Mouse (Mus musculus) ES-Bruce4 (cell line): ENCODE measurements around the gene Zfp59. TPM values are rescaled to one million over a fixed set of nuclear protein-coding genes. Genes with fewer than 3 reads are reported as not detected.
"Not testable (repeated sequence)": the region's sequence is repeated elsewhere in the genome, so short reads cannot be mapped to it uniquely, and the experiment has no call there.

ENCODE experiments used
- H3K27ac ChIP-seq: 2 replicates; pipeline ENCODE4 v1.5.1; 2012; ENCODE audit warnings: low read length, inconsistent platforms; ENCODE audit not compliant: insufficient read depth
- H3K27me3 ChIP-seq: 2 replicates; pipeline ENCODE4 v1.6.1; 2012; ENCODE audit warnings: mild to moderate bottlenecking, low read length, inconsistent platforms; ENCODE audit not compliant: control insufficient read depth, poor library complexity, insufficient read depth, severe bottlenecking
- H3K36me3 ChIP-seq: 2 replicates; pipeline ENCODE4 v1.6.1; 2012; ENCODE audit warnings: inconsistent platforms, mild to moderate bottlenecking, low read length, moderate library complexity; ENCODE audit not compliant: control insufficient read depth, poor library complexity, insufficient read depth, severe bottlenecking
- H3K4me1 ChIP-seq: one replicate; pipeline ENCODE4 v1.8.1; 2011; ENCODE audit warnings: low read length; ENCODE audit not compliant: control insufficient read depth, insufficient read depth
- H3K4me3 ChIP-seq: 2 replicates; pipeline ENCODE4 v1.5.1; 2011; ENCODE audit warnings: low read depth, mild to moderate bottlenecking, low read length
- H3K9ac ChIP-seq: 2 replicates; pipeline ENCODE4 v1.6.1; 2012; ENCODE audit warnings: low read depth, mild to moderate bottlenecking, inconsistent platforms; ENCODE audit not compliant: poor library complexity, severe bottlenecking
- H3K9me3 ChIP-seq: replicated peaks from 2 replicates; pipeline ENCODE4 v1.6.1; 2012; ENCODE audit warnings: mild to moderate bottlenecking, low read length, inconsistent platforms; ENCODE audit not compliant: control insufficient read depth, poor library complexity, insufficient read depth, severe bottlenecking
- CTCF ChIP-seq: IDR thresholded peaks from one replicate; pipeline ENCODE4 v1.8.1; 2011; ENCODE audit warnings: low read depth, low read length
- EP300 ChIP-seq: IDR thresholded peaks from 2 replicates; pipeline ENCODE4 v1.6.1; 2011; ENCODE audit warnings: low read depth, low read length; ENCODE audit not compliant: insufficient read depth
- POLR2A ChIP-seq: IDR thresholded peaks from one replicate; pipeline ENCODE4 v1.8.1; 2011; ENCODE audit warnings: low read length; ENCODE audit not compliant: insufficient read depth
- polyA plus RNA-seq: library from polyadenylated mRNA; stranded (reverse); fragments of >200 nt; gene quantifications from 2 replicates; pipeline ENCODE4 v1.2.4, GENCODE M21; 2011; ENCODE audit warnings: low read depth; ENCODE audit not compliant: missing spikeins, insufficient read depth, insufficient read length

Gene Zfp59
- polyA plus RNA-seq, 1 experiment, result 7.7 TPM

DNA sequence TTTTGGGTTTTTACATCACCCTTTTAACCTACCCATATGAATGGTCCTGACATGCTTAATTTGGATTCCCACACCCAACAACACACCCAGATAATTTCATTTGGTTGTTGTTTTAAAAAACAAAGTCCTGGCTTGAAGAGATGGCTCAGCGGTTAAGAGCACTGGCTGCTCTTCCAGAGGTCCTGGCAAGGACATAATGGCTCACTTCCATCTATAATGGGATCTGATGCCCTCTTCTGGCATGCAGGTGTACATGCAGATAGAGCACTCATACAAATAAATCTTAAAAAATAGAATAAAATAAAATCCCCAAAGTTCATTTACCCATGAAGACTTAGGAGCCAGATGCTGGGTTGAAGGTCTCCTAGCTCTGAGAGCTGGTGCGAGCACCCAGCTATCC is 37.3 kb upstream of the Zfp59 start:
- TF ChIP-seq CTCF (no peak), EP300 (no peak), POLR2A (no peak)
- Histone ChIP-seq H3K36me3 (no peaks in the 10 kb centered on the region), H3K27me3 (no peaks in the 10 kb centered on the region), H3K4me1 (no peaks in the 10 kb centered on the region), H3K4me3 (no peak overlapping the region), H3K9me3 (peaks cover 15% of the 10 kb centered on the region), H3K9ac (no peak overlapping the region), H3K27ac (no peak overlapping the region)

DNA sequence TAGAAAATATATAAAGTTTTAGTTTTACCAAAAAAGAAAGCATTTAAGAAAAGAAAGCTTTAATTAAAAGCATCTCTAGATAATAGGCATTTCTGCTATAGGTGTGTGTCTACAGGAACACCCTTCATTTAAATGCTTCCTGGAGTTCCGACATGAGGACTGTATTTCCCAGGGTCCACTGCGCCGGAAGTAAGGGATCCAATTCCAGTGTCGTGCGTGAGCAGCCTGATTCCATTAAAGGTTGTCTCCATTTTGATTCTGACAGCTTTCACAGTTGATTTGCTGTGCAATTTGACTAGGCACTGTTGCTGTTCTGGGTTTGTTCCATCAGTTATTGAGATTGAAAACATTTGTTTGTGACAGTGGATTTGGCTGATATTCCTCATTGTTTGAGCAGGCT is 35.4 kb upstream of the Zfp59 start:
- Histone ChIP-seq H3K9me3 (no peaks in the 10 kb centered on the region), H3K27ac (no peak overlapping the region), H3K36me3 (no peaks in the 10 kb centered on the region), H3K4me1 (no peaks in the 10 kb centered on the region), H3K9ac (no peak overlapping the region), H3K27me3 (no peaks in the 10 kb centered on the region), H3K4me3 (no peak overlapping the region)
- TF ChIP-seq CTCF (no peak), EP300 (no peak), POLR2A (no peak)

DNA sequence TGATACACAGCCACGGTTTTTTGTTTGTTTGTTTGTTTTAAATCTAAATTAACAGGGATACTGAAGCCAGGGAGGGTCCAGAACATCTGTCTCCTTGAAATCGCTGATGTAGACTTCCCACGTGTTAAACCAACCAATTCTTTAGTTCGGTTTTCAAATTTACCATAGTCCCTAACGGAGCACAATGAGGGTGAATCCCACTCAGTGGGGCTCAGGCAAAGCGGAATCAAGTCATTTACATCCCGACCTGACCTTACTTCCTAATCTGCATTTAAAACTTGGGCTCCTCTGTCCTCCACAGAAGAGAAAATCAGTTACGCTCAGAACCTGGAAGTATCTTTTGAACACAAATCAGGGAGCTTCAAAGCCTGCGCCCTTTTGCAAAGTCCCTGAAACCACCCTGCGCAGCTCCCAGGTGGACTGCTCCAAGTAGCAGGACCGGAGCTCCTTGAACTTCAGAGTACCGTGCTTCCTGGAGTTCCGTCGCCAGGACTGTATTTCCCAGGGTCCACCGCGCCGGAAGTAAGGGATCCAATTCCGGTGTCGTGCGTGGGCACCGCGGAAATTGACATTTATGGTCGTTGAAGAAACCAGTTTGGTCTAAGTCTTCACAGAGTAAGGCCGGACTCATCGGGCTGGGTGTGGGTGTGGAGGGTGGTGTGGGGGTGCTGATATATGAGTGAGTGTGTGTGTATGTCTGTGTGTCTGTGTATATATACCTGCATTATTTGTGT is 33.9 kb upstream of the Zfp59 start:
- H3K9ac ChIP-seq, result peak overlapping the region; percentile 79
- H3K27ac ChIP-seq, result peak overlapping the region; percentile 89
- H3K4me1 ChIP-seq, result no peaks in the 10 kb centered on the region
- TF ChIP-seq POLR2A (no peak), EP300 (no peak), CTCF (no peak)
- peaks cover 4% of the 10 kb centered on the region for H3K36me3 ChIP-seq
- H3K27me3 ChIP-seq, result no peaks in the 10 kb centered on the region
- peak overlapping the region; percentile 98 for H3K4me3 ChIP-seq
- no peaks in the 10 kb centered on the region for H3K9me3 ChIP-seq

DNA sequence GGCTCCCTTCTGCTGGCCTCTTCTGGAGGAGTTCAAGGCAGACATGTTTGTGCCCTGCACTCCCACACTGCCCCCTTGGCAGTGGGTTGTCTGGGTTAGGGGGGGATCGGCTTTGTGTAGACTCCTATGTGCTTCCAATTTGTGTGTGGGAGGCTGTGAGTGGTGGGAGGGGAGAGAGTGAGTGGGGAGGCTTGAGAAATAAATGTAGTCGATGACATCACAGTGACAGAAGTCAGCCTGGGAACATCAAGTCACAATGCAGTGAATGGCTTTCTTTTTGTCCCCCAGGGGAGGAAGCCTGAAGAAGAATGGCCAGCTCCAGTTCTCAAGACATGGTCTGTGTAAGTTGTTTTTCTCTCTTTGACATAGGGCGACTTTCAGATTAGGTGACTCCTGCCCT is 31.5 kb upstream of the Zfp59 start, which contains the start of gene Zfp626:
Gene Zfp626, plus strand, starts transcription at position 301 of the 400 bp plus-strand sequence.
- not testable (repeated sequence) for H3K27me3 ChIP-seq, H3K4me3 ChIP-seq, H3K9ac ChIP-seq, H3K4me1 ChIP-seq, H3K27ac ChIP-seq, H3K9me3 ChIP-seq, H3K36me3 ChIP-seq

DNA sequence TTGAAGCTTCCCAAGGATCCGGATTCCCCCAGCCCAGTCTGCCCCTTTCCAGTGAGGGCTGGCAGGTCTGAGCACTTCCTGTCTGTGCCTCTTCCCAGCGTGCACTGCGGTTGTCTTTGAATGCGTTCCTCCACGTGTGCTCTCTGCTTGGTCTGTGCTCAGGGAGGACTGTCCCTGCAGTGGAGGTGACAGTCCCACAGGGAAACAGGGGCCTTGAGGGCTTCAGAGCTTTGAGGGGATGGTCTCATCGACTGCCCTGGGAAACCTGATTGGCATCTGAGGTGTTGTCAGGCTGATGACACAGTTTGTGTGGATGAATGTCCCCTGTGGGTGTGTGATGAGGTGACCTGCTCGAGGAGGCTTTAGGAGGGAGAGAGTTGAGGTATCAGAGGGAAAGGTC is 31.1 kb upstream of the Zfp59 start:
- not testable (repeated sequence) for H3K36me3 ChIP-seq, H3K9me3 ChIP-seq, H3K27me3 ChIP-seq, H3K4me3 ChIP-seq, H3K27ac ChIP-seq, H3K9ac ChIP-seq, H3K4me1 ChIP-seq

DNA sequence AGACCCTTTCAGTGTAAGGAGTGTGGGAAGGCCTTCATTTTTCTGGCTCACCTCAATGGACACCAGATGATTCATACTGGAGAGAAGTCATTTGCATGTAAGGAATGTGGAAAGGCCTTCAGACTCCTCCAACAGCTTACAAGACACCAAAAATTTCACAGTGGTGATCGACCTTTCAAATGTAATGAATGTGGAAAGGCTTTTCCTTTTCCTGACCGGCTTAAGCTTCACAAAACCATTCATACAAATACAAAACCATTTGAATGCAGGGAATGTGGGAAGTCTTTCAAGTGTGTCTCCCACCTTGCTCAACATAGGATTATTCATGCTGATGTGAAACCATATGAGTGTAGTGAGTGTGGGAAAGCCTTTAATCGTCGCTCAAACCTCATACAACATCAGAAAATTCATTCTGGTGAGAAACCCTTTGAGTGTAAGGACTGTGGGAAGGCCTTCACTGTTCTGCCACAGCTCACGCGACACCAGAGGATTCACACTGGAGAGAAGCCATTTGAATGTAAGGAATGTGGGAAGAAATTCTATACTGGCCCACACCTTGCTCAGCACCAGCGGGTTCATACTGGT is 19.8 kb upstream of the Zfp59 start:
- H3K36me3 ChIP-seq, result peaks cover 4% of the 10 kb centered on the region
- TF ChIP-seq POLR2A (no peak), CTCF (no peak), EP300 (no peak)
- no peaks in the 10 kb centered on the region for H3K4me1 ChIP-seq

More for the DNA sequence above, 19.8 kb upstream of the Zfp59 start:
- H3K4me3 ChIP-seq, result no peak overlapping the region
- no peaks in the 10 kb centered on the region for H3K27me3 ChIP-seq
- no peak overlapping the region for H3K9ac ChIP-seq
- H3K27ac ChIP-seq, result no peak overlapping the region
- no peaks in the 10 kb centered on the region for H3K9me3 ChIP-seq
